Mouse (Mus musculus) liver, embryonic 15.5 days (tissue): ENCODE data around the gene Cdh4. TPM values are rescaled to one million over a fixed set of nuclear protein-coding genes. Genes with fewer than 3 reads are reported as not detected.

Experiments
- ATAC-seq: fragments of 200-750 bp; cut with Nextera tagmentation; 2 replicates; pipeline ENCODE4 v1.8.0; 2017; ENCODE audit warnings: moderate number of reproducible peaks, mild to moderate bottlenecking, moderate library complexity; ENCODE audit not compliant: insufficient read depth
- H3K27ac ChIP-seq: fragments of 300-500 bp; sonication (generic); replicated peaks from 2 replicates; pipeline ENCODE4 v1.5.1; 2015; ENCODE audit warnings: mild to moderate bottlenecking, inconsistent platforms
- H3K27me3 ChIP-seq: fragments of 300-500 bp; sonication (generic); 2 replicates; pipeline ENCODE4 v1.6.1; 2015; ENCODE audit warnings: mild to moderate bottlenecking, inconsistent platforms
- H3K36me3 ChIP-seq: fragments of 300-500 bp; sonication (generic); replicated peaks from 2 replicates; pipeline ENCODE4 v1.6.1; 2015; ENCODE audit warnings: moderate library complexity, mild to moderate bottlenecking, inconsistent platforms
- H3K4me1 ChIP-seq: fragments of 300-500 bp; sonication (generic); replicated peaks from 2 replicates; pipeline ENCODE4 v1.6.1; 2015; ENCODE audit warnings: inconsistent platforms
- H3K4me2 ChIP-seq: fragments of 300-500 bp; sonication (generic); 2 replicates; pipeline ENCODE4 v1.6.1; 2015; ENCODE audit warnings: moderate library complexity, mild to moderate bottlenecking, inconsistent platforms
- H3K4me3 ChIP-seq: fragments of 300-500 bp; sonication (generic); replicated peaks from 2 replicates; pipeline ENCODE4 v1.5.1; 2015; ENCODE audit warnings: mild to moderate bottlenecking, inconsistent platforms
- H3K9ac ChIP-seq: fragments of 300-500 bp; sonication (generic); 2 replicates; pipeline ENCODE4 v1.6.1; 2015; ENCODE audit warnings: moderate library complexity, mild to moderate bottlenecking, inconsistent platforms
- H3K9me3 ChIP-seq: fragments of 300-500 bp; sonication (generic); replicated peaks from 2 replicates; pipeline ENCODE4 v1.6.1; 2016; ENCODE audit warnings: inconsistent platforms
- WGBS: fragments of 180-500 bp; shearing (Covaris S2); methylation state at CpG from one replicate; pipeline ENCODE4 v1.1.7; 2015; ENCODE audit warnings: mixed read lengths; ENCODE audit not compliant: insufficient replicate concordance; 5-methylcytosine and 5-hydroxymethylcytosine counted together
- polyA plus RNA-seq: library from polyadenylated mRNA; unstranded; fragments of >200 nt; fragmentation: Nextera tagmentation; extraction: Ambion mirVana; gene quantifications from 2 replicates; pipeline ENCODE4 v1.2.1, GENCODE M21; 2015

Gene Cdh4
- polyA plus RNA-seq, 1 experiment from 2014 or later, result 0.29 TPM

DNA sequence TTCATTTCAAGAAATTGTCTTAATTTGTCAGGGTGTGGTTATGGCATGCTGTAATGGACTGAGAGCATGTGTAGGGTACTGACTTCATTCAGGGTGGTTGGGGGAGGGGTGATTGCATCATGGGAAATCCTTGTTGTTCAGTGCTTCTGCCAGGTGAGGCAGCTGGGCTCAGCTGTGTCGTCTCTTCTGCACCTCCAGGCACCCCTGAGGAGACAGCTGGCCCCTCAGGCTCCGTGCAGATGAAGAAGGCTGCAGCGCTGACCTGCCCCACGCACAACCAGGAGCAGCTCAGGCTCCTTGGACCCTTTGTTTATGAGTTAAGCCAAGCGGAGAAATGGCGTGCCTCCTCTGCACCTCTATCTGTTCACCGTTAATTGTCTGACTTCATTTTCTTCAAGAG, 77.7 kb downstream of the Cdh4 start:
- WGBS, result 58% methylated on average over 7 of the region's 7 CpGs
- H3K9me3 ChIP-seq, result no peaks in the 10 kb centered on the region

DNA sequence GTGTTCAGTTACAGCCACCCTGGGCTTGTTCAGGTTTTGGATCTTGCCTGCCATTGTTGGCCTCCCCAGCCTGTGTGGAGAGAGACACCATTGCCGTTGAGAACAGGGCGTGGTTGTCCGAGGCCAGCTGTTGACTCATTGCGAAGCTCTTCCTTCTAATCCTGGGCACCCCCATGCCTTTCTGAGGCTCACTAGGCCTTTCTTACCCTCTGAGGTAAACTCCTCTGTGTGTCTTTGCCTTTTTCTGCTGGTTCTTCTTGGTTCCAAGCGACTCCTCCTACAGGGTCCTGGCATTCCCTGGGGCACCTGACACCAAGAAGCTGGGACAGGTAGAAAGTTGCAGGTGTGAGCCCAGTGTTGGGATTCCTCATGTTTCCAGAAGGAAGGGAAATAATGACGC, 78.7 kb downstream of the Cdh4 start:
- no peak overlapping the region for H3K27ac ChIP-seq
- no peak for ATAC-seq
- H3K9ac ChIP-seq, result no peak overlapping the region
- no peak overlapping the region for H3K4me2 ChIP-seq
- H3K4me1 ChIP-seq, result no peaks in the 10 kb centered on the region
- no peaks in the 10 kb centered on the region for H3K27me3 ChIP-seq
- no peaks in the 10 kb centered on the region for H3K36me3 ChIP-seq
- 69% methylated on average over 6 of the region's 6 CpGs for WGBS
- H3K9me3 ChIP-seq, result no peaks in the 10 kb centered on the region
- H3K4me3 ChIP-seq, result no peak overlapping the region

More for the DNA sequence above, 77.7 kb downstream of the Cdh4 start:
- H3K4me3 ChIP-seq, result no peak overlapping the region
- no peaks in the 10 kb centered on the region for H3K36me3 ChIP-seq
- H3K4me1 ChIP-seq, result no peaks in the 10 kb centered on the region
- ATAC-seq, result no peak
- no peak overlapping the region for H3K9ac ChIP-seq
- no peak overlapping the region for H3K27ac ChIP-seq
- no peaks in the 10 kb centered on the region for H3K27me3 ChIP-seq
- H3K4me2 ChIP-seq, result no peak overlapping the region

DNA sequence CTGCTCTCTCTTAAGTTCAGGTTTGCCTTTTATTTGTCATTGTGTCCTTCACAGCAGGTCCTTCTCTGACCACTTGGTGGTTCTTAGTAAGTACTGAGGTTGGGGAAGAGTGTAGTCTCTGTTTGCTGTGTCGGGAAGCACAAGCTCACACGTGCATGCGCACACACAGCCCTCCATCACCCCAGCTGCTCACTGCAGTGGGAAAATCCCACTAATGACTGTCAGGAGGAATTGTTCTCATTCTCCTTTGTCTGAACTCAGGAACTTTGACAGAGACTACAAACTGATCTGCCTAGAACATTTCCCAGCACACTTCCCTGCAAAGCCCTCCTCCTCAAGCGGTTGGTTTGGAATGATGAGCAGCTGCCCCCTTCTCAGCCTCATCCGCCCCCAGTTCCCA, 79.2 kb downstream of the Cdh4 start:
- no peak overlapping the region for H3K4me2 ChIP-seq
- ATAC-seq, result no peak
- 73% methylated on average over 5 of the region's 5 CpGs for WGBS
- no peaks in the 10 kb centered on the region for H3K4me1 ChIP-seq
- H3K9ac ChIP-seq, result no peak overlapping the region
- H3K27ac ChIP-seq, result no peak overlapping the region
- H3K9me3 ChIP-seq, result no peaks in the 10 kb centered on the region
- H3K36me3 ChIP-seq, result no peaks in the 10 kb centered on the region
- no peaks in the 10 kb centered on the region for H3K27me3 ChIP-seq
- H3K4me3 ChIP-seq, result no peak overlapping the region

DNA sequence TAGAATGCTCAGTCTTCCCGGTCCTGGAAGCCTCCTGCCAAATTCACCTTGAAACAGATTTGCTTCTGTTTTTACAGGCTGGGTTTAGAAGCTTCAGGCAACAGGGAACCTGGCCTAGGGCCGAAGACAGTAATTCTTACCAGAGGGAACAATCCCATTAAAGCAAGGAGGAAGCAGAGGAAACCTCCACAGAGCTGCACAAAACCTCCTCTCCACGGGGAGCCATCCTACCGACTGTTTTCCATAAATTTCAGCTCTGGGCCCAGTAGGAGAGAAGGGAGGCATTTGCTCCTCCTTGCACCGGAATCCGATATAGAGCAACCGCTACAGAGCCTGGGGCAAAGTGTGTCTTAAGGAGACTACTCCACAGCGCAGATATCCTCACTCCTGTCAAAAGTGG, 79.9 kb downstream of the Cdh4 start:
- Histone ChIP-seq H3K4me3 (no peak overlapping the region), H3K9ac (no peak overlapping the region), H3K4me1 (no peaks in the 10 kb centered on the region), H3K36me3 (no peaks in the 10 kb centered on the region), H3K27me3 (no peaks in the 10 kb centered on the region), H3K4me2 (no peak overlapping the region), H3K9me3 (no peaks in the 10 kb centered on the region), H3K27ac (no peak overlapping the region)
- 38% methylated on average over 8 of the region's 8 CpGs for WGBS
- ATAC-seq, result no peak

DNA sequence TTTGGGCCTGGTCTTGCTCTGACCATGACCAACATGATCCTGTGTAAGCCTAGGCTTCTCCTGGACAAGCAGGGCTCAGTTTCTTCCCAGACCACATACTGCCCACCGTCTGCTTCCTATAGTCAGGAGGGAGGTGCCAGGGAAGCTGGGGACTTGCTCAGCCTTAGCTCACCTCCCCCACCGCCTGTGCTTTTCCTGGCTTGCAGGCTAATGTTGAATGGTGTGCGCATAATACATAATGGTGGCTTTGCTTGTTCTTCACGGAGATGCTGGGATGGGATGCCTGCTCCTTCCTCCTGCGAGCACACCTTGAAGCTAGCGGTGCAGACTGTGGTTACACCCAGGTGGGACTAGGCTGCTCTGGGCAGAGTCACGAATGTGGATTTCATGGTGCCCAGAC, 84.7 kb downstream of the Cdh4 start:
- Histone ChIP-seq H3K36me3 (no peaks in the 10 kb centered on the region), H3K9me3 (0 out of 2 replicates have a peak, but pooled peaks cover 2% of the 10 kb centered on the region), H3K4me1 (no peaks in the 10 kb centered on the region), H3K9ac (no peak overlapping the region), H3K27ac (no peak overlapping the region), H3K27me3 (no peaks in the 10 kb centered on the region), H3K4me3 (no peak overlapping the region), H3K4me2 (no peak overlapping the region)
- 60% methylated on average over 7 of the region's 7 CpGs for WGBS
- ATAC-seq, result no peak

DNA sequence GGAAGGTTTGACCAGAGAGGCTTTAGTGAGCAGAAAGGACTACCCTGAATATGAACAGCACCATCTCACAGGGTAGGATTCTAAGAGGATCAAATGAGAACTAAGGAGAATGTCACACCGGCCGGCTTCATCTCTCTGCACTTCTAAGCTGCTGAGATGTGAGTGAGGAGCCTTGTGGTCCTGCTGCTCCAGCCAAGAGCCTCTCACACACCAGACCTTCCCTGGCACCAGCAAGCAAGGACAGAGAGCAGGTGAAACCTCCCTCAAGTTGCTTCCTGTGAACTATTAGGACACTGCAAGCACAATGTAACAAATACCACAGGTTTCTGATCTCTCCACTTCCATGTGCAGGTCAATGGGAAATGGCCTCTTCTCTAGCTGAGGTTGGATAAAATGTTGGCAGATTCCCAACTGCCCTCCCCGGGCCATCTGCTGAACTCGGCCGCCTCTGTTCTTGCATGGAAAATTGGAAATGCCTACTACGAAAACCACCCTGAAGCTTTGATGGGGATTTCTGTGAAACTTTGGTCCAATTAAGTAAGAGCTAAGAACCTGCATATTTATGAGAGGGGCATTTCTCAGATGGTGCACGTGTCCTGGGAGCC, 88.3 kb downstream of the Cdh4 start:
- Histone ChIP-seq H3K4me2 (no peak overlapping the region), H3K4me1 (no peaks in the 10 kb centered on the region), H3K27ac (no peak overlapping the region), H3K4me3 (no peak overlapping the region), H3K27me3 (no peaks in the 10 kb centered on the region), H3K36me3 (no peaks in the 10 kb centered on the region), H3K9ac (no peak overlapping the region), H3K9me3 (0 out of 2 replicates have a peak, but pooled peaks cover 2% of the 10 kb centered on the region)
- no peak for ATAC-seq
- 67% methylated on average over 7 of the region's 7 CpGs for WGBS

DNA sequence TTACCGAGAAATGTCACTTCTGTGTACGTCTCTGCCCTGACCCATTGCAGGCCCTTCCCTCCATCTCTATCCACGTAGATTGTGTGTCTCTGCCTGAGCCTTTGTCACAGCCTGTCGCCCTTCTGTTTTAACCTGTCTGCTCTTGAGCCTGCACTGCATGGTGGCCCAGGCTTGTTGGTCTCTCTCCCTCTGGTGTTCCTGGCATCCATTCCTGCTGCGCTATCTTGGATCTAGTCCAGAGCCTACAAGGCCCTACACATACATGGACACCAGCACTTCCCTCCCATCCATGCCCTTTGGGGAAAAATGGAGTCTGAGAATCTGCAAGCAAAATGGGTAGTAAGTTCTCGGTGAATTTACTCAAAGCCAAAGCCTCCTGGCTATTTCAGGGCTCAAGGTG, 91.0 kb downstream of the Cdh4 start:
- H3K36me3 ChIP-seq, result no peaks in the 10 kb centered on the region
- no peak overlapping the region for H3K4me3 ChIP-seq
- no peaks in the 10 kb centered on the region for H3K27me3 ChIP-seq
- H3K4me2 ChIP-seq, result no peak overlapping the region
- WGBS, result 65% methylated on average over 6 of the region's 6 CpGs
- H3K9ac ChIP-seq, result no peak overlapping the region
- no peak overlapping the region for H3K27ac ChIP-seq
- ATAC-seq, result no peak
- 0 out of 2 replicates have a peak, but pooled peaks cover 2% of the 10 kb centered on the region for H3K9me3 ChIP-seq
- H3K4me1 ChIP-seq, result no peaks in the 10 kb centered on the region

DNA sequence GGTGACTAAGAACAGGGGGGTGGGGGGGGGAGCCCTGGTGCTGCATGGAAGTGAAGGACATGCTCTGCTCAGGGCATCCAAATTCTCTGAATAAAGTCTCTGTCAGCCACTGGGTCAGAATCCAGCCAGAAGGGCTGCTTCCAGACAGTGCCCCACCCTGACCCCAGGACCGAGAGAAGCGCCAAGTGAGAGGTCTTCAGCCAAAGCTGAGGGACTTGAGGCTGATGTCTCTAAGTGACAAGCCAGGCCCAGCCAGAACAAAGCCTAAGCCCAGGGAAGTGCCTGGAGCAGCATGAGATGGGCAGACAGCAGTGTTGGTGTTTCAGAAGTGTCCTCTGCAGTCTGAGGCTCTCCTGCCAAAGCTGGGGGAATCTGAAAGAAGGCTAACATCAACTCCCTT, 91.7 kb downstream of the Cdh4 start:
- ATAC-seq, result no peak
- Histone ChIP-seq H3K27me3 (no peaks in the 10 kb centered on the region), H3K36me3 (no peaks in the 10 kb centered on the region), H3K9ac (no peak overlapping the region), H3K4me3 (no peak overlapping the region), H3K9me3 (no peaks in the 10 kb centered on the region), H3K27ac (no peak overlapping the region), H3K4me2 (no peak overlapping the region), H3K4me1 (no peaks in the 10 kb centered on the region)
- WGBS, result 47% methylated on average over 2 of the region's 2 CpGs

DNA sequence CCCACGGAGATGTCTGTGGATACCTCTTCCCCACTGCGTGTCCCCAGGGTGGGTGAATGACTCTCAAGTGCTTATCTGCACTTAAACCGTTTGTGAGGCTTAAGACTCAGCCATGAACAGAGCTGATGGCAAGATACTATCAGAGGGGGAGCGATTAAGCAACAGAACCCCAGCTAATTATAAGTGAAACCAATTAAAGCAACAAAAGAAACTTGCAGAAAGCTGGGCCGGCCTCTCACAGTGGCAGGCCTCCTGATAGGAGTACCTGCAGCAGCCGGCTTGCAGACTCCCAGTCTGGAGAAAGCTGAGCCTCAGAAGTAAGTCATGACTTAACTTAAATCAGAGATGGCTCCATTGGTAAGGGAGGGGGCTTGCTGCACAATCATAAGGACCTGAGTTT, 93.0 kb downstream of the Cdh4 start:
- H3K4me3 ChIP-seq, result no peak overlapping the region
- H3K9me3 ChIP-seq, result no peaks in the 10 kb centered on the region
- WGBS, result 21% methylated on average over 6 of the region's 6 CpGs
- no peak overlapping the region for H3K27ac ChIP-seq
- H3K4me1 ChIP-seq, result no peaks in the 10 kb centered on the region
- no peak for ATAC-seq
- H3K4me2 ChIP-seq, result no peak overlapping the region
- no peak overlapping the region for H3K9ac ChIP-seq
- no peaks in the 10 kb centered on the region for H3K36me3 ChIP-seq
- no peaks in the 10 kb centered on the region for H3K27me3 ChIP-seq

DNA sequence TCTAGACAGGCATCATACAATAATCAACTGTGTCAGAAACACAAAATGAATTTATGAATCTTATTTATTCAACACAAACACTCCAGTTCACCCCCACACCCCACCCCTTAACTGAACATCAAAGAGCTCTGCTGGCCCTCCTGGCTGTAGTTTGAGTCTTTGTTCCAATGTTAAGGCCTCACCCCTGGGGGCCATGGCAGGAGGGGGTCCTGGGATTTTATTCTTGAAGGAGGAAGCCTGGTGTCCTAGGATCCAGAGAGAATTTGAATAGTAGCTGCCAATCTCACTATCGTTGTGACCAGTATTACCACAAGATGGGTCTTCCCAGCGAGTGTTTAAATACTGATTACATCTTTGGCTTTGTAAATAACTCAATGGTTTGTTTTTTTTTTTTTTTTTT, 94.5 kb downstream of the Cdh4 start:
- Histone ChIP-seq H3K4me2 (no peak overlapping the region), H3K4me3 (no peak overlapping the region), H3K9me3 (no peaks in the 10 kb centered on the region), H3K27ac (no peak overlapping the region), H3K9ac (no peak overlapping the region), H3K4me1 (no peaks in the 10 kb centered on the region), H3K36me3 (no peaks in the 10 kb centered on the region), H3K27me3 (no peaks in the 10 kb centered on the region)
- ATAC-seq, result no peak
- WGBS, result 17% methylated on average over 2 of the region's 2 CpGs

DNA sequence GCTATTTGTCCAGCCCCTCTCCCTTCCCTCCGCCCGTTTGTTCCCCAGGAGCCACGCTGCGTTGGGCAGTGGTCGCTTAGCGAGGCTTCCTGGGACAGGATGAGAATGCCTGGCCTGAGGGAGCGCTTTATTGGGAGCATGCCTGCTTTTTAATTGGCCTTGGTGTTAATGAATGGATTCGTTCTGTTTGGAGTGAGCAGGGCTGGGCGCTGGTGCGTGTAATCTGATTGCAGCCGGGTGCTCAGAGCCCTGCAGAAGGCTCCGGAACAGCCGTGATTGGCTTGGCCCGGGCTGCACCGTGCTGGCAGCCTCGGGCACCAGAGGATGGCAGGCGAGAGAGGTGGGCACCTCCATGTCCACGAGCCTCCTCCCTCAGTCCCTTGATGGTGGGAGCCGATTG, 95.2 kb downstream of the Cdh4 start:
- H3K9ac ChIP-seq, result no peak overlapping the region
- no peaks in the 10 kb centered on the region for H3K9me3 ChIP-seq
- no peaks in the 10 kb centered on the region for H3K4me1 ChIP-seq
- WGBS, result 15% methylated on average over 19 of the region's 19 CpGs
- no peak overlapping the region for H3K27ac ChIP-seq
- no peaks in the 10 kb centered on the region for H3K36me3 ChIP-seq
- H3K4me3 ChIP-seq, result no peak overlapping the region
- H3K4me2 ChIP-seq, result no peak overlapping the region
- no peaks in the 10 kb centered on the region for H3K27me3 ChIP-seq
- ATAC-seq, result no peak

DNA sequence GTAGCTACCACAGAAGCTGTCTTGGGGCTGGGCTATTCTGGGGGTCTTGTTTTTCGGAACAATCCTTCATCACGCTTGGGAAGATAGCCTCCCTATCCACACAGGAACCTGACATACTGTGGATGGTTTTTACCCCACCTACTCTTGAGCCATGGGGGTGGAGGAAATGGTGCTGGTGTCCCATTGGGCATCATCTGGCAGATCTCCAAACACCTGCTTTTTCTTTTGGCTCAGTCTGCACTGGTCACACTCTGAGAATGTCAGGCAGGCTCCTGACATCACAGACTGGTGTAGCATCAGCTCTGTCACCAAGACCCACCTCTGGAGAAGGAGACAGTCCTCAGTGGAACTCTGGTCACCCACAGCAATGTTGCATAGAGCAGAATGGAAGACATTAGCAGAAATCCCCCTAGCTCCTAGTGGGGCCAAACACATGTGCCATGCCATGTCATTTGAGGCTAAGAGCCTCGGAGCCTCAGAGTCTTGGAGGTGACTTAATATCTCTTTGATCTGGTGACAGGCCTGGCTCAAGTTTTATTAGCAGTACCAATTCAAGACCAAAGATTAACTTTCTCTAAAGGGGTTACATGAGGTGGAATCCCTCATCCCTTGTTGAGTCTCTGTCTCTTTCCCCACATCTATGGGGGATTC, 95.7 kb downstream of the Cdh4 start:
- Histone ChIP-seq H3K27me3 (no peaks in the 10 kb centered on the region), H3K4me3 (no peak overlapping the region), H3K9me3 (no peaks in the 10 kb centered on the region), H3K36me3 (no peaks in the 10 kb centered on the region), H3K4me2 (no peak overlapping the region), H3K27ac (no peak overlapping the region), H3K4me1 (no peaks in the 10 kb centered on the region), H3K9ac (no peak overlapping the region)
- ATAC-seq, result no peak
- WGBS, result 41% methylated on average over 3 of the region's 3 CpGs
